Mouse (Mus musculus): ENCODE results near the gene Xpo5.

Gene Xpo5

DNA sequence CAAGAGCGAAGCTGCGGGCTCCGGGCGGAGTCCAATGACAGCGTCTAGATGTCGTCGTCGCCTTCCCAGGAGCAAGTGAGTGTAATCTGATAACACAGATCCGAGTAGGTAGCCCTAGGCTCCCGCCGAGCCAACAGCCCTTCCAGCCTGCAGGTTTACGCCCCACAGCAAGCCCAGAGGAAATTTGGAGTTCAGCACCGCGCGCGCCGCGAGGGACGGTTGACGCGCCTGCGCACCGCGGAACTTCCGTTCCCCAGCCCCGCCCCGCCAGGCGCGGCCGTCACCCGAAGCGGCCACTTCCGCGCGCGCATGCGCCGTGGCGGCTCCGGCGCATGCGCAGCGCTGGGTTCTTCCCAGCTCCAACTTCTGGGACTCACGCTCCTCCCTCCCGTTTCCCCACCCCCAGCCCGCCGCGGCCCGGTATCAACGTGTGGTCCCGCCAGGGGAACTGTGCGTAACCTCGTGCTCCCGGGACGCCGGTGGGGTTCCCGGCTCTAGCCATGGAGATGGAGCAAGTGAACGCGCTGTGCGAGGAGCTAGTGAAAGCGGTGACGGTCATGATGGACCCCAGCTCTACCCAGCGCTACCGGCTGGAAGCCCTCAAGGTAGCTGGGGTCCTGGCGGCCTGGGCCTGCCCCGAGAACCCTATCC, at the start of gene Xpo5, which contains the start of gene Polh:
TSS of gene Xpo5 (plus strand) at position 362 of the 651 bp plus-strand sequence.
TSS of gene Polh (minus strand) at position 225 of the 651 bp plus-strand sequence.
- DNase-seq = peak; percentile 94 to 95

DNA sequence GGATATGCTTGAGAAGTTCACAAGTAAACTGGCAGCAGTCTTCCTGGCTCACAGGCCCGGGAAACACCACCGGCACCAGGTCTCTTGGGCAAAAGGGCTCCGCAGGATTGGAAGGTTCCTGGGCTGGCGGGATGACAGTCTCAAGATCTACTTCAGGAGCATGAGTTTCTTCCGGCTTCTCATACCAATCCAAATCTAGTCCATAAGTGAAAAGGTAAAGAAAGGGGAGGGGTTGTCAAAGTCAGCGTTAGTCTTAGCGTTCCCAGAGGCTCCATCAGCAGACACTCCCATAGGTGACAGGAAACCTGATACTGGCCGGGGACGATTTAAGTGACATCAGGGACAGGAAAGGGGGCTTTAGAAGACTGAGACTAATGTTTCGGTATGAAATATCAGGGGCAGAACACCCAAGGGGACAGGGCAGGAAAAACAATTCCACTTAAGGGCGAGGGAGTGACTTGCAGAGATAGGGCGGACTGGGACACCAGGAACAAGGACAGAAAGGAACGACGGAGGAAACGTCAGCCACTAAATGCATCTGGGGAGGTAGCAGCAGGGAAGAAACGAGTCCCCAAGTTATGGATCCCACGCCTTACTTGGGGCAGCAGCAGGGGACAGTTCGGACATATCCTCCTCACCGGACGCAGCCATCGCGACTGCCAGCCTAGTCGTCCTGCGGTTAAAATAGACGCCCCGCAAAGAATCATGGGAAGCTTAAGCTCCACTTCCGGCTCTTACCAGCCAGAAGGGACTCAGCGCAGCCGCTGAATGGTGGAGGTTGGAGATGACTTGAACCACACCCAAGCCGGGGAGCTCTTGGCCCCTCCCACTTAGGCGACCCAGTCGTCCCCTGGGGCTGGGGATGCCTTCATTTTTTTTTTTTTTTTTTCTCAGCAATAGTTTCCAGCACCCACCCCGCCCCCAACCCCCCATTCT, 49.5 kb upstream of the Xpo5 start, which contains the start of gene Mad2l1bp:
TSS of gene Mad2l1bp (minus strand) at position 707 of the 936 bp plus-strand sequence.
- peak; percentile 87 to 89 for DNase-seq

DNA sequence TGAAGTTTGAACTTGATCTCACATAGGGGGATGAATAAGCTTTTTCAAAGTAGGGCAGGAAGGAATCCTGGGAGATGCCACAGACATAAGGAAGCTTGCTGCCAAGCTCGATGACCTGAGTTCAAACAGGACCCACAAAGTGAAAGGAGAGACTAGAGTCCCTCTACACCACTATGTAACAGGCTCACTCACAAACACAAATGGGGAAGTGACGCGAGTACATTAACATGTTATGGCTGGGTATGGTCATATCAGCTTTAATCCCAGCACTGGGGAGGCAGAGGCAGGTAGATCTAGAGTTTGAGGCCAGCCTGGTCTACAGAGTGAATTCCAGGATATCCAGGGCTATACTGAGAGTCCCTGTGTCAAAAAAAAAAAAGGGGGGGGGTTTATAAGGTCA, 48.2 kb upstream of the Xpo5 start:
- peak; percentile 31 to 45 for DNase-seq

DNA sequence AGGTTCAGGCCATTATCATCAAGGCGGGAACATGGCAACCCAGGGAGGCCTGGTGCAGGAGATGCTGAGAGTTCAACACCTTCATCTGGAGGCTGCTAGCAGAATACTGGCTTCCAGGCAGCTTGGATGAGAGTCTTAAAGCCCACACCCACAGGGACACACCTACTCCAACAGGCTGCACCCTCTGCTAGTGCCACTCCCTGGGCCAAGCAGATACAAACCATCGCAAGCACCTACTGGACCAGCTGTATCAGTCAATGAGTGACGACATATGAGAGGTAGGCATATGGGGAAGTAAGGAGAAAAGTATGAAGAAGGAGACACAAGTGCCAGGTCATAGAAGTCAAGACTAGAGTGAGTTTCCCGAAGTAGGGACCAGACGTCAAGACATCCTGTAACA, 45.9 kb upstream of the Xpo5 start:
- DNase-seq = no peak

DNA sequence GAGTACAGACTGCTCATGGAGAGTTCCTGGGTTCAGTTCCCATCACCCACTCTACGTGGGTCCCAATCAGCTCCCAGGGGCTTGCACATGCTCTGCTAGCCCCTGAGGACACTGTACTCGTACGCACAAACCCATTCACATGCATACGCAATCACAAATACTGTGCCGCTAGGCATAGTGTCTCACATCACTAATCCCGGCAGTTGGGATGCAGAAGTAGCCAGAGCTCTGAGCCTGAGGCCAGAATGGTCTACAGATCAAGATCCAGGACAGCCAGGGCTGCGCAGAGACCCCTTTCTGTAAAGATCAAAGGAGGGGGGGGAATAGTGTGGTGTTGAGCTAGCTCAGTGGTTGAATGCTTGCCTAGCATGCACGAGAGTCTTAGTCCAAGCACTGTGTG, 45.5 kb upstream of the Xpo5 start:
- DNase-seq = no peak

DNA sequence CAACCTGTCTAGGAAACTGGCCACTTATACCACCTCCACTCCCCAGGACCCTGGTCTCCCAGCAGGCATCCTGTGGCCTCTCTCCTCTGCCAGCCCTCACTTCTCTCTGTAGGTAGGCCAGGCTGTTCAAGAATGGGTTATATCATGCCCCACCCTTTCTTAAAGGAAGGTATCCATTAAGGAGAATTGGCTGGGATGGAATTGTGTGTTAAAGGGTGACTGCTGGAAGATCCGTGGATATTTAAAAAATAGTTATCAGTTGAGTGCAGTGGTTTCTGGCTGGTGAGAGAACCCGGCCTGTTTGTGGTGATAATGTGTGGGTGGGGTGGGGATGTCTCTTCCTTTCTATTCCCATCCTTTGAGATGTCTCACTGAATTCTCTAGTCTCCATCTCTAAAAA, 43.3 kb upstream of the Xpo5 start:
- no peak for DNase-seq

DNA sequence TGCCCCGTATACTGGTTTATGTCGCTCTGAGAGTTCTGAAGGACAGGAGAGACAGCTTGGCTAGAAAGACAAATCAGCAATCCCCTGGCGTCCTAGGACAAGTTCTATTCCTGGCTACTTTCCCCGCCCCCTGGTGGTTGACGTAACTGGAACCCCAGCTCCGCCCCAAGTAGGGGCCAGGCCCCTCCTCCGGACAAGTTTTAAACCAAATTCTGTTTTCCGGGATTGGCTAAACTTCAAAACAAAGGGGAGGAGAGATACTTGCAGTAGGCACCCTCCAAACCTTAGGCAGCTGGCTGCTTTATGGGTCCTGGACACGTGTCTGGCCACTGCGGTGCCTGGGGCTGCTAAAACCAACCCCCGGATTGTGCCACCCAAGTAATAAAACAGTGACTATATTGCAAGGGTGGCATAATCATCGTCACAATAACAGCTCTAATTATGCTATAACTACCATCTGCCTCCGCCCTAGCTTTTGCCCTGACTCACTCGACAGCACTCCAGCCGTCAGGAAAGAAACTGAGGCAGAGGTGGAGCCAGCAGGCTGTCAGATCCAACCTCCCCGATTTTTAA, 42.4 kb upstream of the Xpo5 start:
- DNase-seq = peak; percentile 92 to 94

DNA sequence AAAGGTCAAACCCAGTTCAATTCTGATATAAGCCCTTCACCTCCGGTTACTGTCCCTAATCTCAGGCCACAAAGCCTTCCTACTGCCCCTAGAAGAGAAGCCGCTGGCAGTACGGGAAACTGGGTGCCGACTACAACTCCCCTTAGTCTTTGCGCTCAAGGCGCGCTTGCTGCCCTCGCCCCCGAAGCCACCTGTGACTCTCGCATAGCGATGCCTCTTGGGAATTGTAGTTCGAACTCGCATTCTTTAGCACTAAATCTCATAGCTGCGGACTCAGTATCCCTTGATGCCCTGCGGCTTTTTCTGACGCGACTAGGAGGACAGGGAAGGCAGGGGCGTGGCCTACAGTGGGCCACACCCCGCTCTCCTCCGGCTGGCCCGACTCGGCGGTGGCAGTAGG, 41.9 kb upstream of the Xpo5 start, which contains the start of gene Gtpbp2:
TSS of gene Gtpbp2 (plus strand) at position 347 of the 400 bp plus-strand sequence.
- peak; percentile 93 to 95 for DNase-seq

DNA sequence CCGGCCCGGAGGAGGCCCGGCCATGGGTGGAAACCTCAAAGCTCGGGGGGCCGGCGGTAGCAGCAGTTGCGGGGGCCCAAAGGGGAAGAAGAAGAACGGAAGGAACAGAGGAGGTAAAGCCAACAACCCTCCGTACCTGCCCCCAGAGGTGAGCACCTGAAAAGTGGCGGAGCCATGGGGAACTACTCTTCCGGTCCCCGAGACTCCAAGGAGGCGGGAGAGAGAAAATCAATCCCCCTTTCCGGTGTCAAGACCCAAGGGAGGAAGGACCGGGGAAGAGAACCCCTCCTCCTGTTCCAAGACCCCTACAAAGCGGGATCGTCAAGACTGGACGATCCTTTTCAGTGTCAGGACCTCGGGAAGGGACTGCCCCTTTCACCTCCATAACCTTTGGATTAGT, 41.4 kb upstream of the Xpo5 start:
- no peak for DNase-seq

DNA sequence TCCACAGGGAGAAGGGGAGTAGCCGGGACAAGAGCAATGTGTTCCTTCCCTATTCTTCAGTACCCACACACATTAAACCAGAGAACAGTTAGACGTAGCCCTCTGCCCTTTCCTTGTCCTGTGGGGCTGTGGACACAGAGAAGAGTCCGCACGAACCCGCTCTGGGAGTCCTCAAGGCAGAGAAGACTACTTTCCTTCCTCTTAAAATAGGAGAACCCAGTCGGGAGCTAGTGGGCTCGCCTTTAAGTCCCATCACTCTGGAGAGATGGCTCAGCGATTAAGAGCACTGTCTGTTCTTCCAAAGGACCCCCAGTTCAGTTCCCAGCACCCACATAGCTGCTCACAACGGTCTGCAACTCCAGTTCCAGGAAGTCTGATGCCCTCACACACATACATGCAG, 40.9 kb upstream of the Xpo5 start:
- no peak for DNase-seq

DNA sequence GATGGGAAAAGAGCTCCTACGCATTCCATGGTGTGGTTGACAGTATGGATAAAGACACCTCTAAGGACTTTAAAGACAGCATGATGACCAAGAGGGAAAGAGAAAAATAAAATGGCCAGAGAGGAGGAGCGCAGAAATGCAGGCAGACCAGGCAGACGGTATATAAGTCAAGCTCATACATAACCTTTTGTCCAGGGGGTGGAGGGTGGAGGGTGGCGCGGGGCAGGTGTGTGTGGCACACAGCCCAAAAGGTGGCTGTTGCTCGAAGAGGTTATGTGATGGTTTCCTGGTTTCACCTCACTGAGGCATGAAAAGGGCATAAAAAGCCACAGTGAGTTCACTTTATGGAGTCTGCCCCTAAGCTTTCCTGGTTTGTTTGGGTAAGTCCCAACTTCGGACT, 40.0 kb upstream of the Xpo5 start:
- DNase-seq = no peak

DNA sequence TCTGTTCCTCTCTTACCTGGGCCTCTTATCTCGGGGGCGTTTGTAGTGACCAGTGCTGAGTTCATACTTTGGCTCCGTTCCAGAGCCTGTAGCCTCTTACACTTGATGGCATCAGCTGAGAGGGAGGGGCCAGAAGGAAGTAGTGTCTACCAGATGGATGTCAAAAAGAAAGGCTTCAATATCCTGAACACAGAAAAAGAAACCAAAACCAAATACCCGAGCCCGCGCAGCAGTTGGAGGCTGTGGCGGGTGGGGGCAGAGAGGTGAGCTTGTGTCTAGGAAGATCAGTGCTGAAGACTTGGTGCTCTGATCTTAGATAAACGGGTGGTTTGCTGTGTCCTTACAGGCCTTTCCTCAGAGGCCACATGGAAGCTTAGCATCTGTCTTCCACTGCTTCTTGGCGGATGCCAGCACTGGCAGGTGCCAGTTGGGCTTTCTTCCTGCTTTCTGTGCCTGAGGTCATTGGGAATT, 39.6 kb upstream of the Xpo5 start:
- DNase-seq = peak; percentile 73

DNA sequence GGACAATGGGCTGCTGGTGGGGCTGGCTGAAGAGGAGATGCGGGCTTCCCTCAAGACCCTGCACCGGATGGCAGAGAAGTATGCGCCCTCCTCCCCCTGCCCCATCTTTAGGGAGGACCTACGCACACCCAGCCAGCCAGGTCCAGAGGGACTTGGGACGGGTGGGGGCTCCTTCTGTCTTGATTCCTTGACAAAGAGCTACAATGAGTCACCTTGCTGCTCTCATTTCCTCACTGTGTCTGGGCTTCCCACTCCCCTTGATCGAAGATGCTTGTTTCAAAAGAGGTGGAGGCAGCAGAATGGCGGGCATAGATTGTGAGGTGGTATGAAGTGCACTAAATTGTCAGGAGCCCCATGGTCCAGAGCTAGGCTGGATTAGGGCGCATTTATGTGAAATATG, 38.3 kb upstream of the Xpo5 start:
- no peak for DNase-seq

DNA sequence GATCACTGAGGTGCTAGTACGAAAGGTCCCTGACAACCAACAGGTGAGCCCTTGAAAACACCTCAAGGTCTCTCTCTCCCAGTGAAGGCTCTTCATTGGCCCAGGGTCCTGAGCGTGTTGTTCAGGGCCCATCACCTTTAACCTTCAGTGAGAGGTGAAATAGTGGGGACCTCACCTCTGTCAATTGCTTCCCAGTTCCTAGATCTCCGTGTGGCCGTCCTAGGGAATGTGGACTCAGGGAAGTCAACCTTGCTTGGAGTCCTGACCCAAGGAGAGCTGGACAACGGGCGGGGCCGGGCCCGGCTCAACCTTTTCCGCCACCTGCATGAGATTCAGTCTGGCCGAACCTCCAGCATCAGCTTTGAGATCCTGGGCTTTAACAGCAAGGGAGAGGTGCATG, 37.8 kb upstream of the Xpo5 start:
- no peak for DNase-seq

DNA sequence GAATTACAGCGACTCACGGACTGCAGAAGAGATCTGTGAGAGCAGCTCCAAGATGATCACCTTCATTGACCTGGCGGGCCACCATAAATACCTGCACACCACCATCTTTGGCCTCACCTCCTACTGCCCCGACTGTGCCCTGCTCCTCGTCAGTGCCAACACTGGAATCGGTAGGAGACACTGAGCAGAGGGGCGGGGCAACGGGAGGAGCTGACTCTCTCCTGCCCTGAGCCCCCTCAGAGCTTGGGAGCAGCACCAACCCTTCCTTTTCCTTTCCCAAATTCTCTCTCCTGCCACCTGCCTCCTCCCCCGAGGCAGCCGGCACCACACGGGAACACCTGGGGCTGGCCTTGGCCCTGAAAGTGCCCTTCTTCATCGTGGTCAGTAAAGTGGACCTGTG, 37.1 kb upstream of the Xpo5 start:
- no peak for DNase-seq

DNA sequence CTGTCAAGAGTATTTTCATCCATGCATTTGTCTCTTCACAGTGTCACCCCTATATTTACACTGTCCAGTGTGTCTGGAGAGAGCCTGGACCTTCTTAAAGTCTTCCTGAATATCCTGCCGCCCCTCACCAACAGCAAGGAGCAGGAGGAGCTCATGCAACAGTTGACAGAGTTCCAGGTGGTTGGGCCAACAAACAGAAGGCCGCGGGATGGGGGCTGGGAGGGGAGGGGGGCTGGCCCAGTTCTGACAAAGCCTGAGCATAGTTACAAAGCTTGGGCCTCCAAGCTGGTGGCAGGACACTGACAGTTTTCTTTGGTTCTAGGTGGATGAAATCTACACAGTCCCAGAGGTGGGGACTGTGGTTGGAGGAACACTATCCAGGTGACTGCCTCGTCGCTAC, 36.3 kb upstream of the Xpo5 start:
- no peak for DNase-seq

DNA sequence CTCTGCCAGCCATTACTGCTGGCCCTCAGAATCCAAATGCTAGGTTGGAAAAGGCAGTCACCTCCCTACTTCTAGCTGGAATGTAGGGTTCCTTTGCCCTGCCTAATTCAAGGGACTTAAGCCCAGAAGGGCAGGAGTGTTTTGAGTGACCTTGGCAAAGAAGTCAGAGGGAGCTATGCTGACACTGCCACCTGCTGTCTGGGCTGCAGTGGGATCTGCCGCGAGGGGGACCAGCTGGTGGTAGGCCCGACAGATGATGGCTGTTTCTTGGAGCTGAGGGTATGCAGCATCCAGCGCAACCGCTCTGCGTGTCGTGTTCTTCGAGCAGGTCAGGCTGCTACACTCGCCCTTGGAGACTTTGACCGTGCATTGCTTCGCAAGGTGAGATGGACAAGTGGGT, 35.6 kb upstream of the Xpo5 start:
- no peak for DNase-seq

DNA sequence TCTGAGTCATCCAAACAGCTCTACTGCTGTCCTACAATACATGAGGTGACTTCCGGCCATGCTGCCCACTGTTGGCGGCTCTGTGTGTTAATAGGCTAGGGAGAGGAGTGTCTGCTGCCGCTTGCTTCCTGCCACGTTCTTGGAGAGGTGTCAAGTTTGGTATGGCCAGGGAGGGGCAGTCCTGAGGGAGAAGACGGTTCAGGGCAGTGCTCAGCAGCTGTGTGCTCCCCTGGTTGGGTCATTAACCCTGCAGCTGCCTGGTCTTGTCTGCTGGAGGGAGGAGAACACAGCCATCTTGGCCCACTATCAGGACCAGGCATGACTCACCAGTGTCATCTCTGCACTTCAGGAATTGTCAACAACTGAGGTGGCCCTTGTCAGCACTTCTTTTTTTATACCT, 34.3 kb upstream of the Xpo5 start:
- DNase-seq = no peak

DNA sequence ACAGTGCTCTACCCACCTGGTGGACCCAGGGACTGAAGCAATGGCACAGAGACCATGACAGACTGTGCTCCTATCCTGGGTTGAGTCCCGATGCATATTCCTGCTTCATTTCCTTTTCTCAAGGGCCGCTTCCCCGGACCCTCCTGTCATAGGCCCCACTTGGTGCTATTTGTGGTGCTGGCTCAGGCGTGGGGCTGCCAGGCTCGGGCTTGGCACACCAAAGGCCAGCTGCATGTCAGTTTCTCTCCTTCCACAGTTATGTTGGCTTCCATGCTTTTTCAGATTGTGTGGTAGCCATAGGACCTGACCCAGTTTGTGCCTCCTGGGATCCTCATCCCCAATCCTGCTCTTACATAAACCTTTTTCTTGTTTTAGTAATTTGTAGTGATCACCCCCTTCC, 33.8 kb upstream of the Xpo5 start:
- DNase-seq = no peak

DNA sequence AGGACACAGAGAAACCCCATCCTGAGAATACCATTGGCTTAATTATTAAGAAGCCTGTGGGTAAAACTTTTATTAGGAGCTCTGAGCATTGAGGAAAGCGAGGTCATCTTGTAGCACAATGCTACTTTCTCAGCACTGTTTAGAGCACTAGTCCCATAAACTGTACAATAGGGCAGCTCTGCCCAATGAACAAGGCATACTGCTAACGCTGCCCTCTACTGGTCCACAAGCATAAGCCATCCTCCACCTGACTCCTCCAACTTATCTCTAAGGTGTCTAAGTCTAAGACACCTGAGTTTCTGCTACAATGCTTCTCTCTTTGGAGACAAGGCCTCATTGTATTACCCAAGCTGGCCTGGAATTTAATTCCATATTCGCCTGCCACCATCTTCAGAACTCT, 32.0 kb upstream of the Xpo5 start:
- peak; percentile 60 to 64 for DNase-seq

DNA sequence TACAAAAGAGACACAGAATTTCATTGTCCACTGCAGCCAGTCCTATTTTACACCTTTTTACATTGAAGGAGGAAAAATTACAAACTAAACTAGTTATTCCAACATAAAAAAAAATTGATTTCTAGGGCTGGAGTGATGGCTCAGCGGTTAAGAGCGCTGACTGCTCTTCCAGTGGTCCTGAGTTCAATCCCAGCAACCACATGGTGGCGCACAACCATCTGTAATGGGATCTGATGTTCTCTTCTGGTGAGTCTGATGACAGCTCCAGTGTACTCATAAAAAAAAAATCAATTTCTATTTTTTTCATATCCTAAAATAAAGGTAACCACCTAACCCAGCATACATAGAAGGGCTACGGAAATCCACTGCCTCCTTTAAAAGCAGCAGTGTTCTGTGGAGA, 20.3 kb upstream of the Xpo5 start:
- DNase-seq = peak in 1 of 2 experiments; percentile 24

DNA sequence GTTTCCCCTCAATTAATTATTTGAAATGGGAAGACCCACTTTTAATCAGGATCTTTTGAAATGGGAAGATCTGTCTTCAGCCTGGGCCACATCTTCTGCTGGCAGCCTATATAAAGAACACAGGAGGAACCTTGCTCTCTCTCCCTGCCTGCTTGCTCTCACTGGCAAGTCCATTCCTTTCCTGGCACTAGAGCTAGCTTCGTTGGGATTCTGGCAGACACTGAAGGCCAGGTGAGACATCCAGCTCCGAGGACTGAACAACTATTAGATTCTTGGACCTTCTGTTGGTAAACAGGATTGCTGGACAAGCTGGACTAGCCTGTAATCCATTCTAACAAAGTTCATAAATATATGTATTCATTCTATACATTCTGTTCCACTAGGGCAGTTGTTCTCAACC, 13.8 kb upstream of the Xpo5 start:
- DNase-seq = no peak

DNA sequence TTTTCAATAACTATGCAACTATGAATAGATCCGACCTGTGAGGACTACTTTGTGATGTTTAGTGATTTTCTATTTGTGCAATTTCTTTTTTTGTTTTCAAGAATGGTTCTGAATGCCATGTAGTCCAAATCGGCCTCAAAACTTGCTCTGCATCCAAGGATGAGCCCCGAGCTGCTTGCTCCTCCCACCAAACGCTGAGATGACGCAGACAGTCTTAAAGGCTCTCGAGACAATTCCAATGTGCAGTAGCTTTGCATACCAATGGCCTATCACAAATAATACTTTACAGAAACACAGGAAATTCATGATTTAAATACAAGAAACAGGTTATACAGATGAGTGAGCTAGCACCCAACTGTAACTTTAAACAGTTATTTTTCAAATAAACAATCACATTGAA, 1.4 kb upstream of the Xpo5 start:
- DNase-seq = peak; percentile 5 to 6

DNA sequence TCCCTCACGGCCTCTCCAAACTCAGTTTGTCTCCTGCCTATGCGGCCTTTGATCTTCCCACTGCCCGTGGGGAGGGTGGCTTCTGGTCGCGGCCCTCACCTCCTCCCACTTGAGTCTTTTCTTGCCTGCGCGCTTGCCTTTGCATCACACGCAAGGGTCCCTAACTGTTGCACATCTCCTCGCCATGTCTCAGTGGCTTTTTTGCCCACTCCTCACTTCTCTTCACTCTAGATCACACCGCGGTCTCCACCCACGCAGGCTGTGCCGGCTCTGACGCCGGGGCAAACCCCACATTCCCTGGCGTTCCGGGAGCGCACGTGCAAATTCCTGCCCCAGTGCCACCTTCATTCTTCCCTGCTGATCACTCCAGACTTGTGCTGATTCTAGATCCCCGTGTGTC, 496 bp downstream of the Xpo5 start:
- peak in 1 of 2 experiments; percentile 14 for DNase-seq

All from B cell, adult 2 months (primary cell).